Mouse (Mus musculus): ENCODE data around the gene Nfe2. TPM values are rescaled to one million over a fixed set of nuclear protein-coding genes. Genes with fewer than 3 reads are reported as not detected.
"Not testable (repeated sequence)": the region's sequence is repeated elsewhere in the genome, so short reads cannot be mapped to it uniquely, and the experiment has no call there.

The Nfe2 gene
- total RNA-seq, 1 experiment from 2014 or later: 112 TPM

DNA sequence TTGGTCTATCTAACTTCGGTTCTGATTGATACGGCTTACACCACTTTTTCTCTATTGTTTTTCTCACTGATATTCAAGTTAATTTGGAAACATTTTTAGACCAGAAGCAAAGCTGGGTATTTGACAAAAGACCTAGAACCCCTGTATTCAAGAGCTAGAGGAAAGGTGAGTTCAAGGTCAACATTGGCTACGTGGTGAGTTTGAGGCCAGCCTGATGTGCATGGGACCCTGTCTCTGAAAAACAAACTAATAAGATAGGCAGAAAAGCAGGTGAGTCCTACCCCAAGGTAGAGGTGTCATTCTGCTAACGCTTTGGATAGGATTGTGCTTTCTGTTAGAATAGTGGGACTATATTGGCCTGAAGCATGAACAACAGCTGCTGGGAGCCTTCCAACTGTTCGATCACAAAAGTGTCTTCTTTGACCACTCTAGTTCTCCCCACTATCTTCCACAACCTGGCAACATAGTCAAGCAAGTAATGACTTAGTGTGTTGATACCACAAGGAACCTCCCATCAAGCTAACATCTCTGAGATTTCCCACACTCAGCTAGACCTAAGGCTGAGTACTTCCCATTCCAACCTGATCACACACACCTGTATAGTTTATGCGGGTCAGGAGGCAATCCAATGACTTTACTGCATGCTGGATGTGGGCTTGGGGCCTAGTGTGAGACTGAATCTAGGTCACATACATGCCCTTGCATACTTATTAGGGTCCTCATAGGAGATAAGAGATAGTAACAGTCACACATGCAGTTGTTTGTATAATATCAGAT lies 1.8 kb downstream of the Nfe2 start:
- ATAC-seq (replicated peaks; ENCODE audit: insufficient number of reproducible peaks, low FRiP score, low TSS enrichment, poor library complexity, severe bottlenecking): no peak

DNA sequence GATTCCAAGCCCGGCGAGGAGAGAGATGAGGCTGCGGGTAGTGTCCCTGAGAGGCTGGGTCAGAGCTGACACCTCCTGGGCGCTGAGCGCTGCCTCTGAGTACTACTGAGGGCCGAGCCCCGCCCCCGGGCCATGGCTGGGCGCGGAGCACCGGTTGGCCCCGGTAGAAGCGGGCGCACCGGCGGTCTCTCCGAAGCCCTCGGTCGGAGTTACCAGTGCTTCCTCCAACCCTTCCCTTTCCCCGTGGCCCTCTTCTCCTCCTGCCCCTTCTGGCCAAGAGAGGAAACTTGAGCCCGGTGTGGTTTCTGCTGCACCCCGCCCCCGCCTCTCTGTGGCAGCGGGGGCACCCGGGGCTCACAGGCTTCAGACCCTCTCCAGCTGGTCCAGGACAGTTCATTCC lies 3.0 kb downstream of the Nfe2 start:
- peak; percentile 30 for ATAC-seq (replicated peaks; ENCODE audit: insufficient number of reproducible peaks, low FRiP score, low TSS enrichment, poor library complexity, severe bottlenecking)

DNA sequence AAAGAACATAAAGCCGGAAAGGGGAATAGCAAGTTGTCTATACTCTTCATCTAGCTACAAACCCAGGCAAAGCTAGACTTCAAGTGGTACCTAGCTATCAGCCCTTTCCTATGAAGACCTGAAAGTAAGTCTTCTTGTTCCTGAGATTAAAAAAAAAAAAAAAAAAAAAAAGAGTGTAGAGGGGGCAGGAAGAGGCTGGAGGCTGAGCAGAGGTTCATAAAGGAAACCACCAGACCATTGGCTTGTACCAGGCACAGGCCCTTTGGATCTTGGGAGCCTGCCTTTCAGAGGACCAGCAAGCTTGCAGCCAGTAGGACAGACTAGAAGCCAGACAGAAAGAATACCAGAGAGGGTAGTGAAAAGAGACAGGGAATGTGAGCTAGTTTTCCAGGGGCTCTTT lies 4.9 kb downstream of the Nfe2 start:
- no peak for ATAC-seq (replicated peaks; ENCODE audit: insufficient number of reproducible peaks, low FRiP score, low TSS enrichment, poor library complexity, severe bottlenecking)

DNA sequence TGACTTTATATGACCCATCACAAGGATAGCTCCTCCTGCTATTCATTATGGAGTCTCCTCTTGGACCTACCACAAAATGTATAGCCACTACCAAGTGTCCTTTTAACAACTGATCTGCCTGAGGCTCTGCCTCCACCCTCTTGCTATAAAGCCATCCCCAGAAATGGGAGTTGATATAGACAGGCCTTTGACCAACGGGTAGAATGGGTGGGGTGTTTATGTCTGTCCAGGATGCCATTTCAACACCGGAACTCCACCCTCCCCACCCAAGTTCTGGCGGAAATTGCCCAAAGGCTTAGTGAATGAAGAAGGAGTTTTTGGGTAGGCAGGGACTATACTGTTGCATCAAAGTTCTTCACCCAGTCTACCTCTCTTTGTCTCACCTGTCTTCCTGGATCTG lies 5.5 kb downstream of the Nfe2 start:
- peak; percentile 74 for ATAC-seq (replicated peaks; ENCODE audit: insufficient number of reproducible peaks, low FRiP score, low TSS enrichment, poor library complexity, severe bottlenecking)

DNA sequence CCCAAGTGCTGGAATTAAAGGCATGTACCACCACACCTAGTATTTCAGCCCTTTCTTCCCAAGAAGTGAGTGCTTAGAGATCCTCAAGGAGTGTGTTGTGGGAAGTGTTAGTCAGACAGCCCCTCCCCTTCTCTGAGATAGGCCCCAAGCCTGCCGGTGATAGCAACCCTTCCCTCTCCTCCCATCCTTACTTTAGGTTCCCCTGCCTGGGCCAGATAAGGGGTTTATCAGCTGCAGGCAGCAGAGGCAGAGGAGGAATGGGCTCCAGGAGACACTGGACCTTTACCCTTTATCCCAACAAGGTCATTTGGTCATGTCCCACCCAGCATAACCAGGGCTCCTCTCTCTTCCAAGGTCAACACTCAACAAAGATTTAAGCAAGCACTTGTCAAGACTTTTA lies 6.6 kb downstream of the Nfe2 start:
- no peak for ATAC-seq (replicated peaks; ENCODE audit: insufficient number of reproducible peaks, low FRiP score, low TSS enrichment, poor library complexity, severe bottlenecking)

DNA sequence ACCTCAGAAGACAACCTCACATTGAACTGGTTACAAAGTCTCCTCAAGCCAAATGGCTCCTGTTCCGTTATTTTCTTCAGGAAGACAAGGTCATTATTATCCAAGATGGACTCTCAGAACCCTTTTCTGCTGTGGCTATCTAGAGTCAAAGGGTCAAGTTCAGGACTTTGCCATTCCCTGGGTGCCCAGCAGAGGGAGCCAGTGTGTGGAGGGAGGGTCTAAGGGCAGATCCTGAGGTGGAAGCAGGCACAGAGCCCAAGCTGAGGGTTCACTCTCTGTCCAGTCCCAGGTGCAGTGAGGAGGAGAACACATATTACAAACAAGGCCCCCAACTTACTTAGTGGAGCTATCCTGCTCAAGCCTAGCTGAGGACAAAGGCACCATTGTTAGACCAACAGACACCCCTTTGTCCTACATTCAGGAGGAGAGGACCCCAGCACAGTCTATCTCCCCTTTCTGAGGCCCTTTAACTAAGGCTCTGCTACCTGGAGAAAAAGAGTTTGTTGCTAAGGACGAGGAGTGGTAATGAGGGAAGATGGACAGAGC lies 7.9 kb downstream of the Nfe2 start:
- ATAC-seq (replicated peaks; ENCODE audit: insufficient number of reproducible peaks, low FRiP score, low TSS enrichment, poor library complexity, severe bottlenecking): peak; percentile 73

DNA sequence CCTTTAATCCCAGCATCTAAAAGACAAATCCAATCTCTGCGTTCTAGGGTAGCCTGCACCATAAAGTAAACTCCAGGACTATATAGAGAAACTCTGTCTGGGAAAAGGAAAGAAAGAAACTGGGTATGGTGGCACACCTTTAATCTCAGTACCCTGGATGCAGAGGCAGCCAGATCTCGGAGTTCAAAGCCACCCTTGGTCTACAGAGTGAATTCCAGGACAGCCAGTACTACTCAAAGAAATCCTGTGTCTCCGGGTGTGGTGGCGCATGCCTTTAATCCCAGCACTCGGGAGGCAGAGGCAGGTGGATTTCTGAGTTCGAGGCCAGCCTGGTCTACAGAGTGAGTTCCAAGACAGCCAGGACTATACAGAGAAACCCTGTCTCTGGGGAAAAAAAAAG lies 8.7 kb downstream of the Nfe2 start:
- not testable (repeated sequence) for ATAC-seq (replicated peaks; ENCODE audit: insufficient number of reproducible peaks, low FRiP score, low TSS enrichment, poor library complexity, severe bottlenecking)

DNA sequence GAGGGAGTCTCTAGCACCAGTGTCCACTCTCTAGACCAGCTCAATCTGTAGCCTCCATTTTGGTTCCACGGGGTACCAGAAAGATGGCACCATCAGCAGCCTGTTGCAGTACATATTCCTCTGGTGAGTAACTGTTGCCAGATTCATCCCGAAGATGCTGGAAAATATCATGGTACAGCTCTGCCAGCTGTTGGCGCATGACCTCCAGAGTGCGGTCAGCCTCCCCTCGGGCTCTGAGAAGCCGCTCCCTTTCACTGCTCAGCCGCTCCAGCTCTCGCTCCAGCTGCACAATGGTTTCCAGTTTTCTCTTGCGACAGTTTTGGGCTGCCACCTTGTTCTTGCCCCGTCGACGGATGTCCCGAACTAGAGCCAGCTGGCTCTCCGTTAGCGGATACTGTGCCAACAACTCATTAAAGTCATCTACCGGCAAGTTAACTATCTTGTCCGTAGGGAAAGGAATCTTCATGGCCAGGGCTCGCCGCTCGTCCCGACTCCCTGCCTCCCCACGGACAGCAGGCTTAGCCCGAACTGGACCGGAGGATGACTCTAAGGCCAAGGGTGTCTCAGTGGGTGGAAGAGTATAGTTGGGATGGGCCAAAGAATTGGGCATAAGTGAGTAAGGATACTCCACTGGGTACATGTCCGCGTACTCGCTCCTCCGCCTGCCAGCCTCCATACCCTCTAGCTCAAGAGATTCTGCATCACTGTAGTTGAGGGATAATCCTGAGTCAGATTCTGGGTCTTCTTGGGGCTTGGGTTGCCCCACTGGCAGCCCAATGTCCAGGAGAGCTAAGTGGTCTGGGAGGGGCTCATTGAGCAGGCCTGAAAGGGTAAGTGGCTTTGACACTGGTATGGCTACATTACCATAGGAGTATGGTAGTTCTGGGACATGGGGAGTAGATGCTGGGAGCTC lies 9.5 kb downstream of the Nfe2 start:
- no peak for ATAC-seq (replicated peaks; ENCODE audit: insufficient number of reproducible peaks, low FRiP score, low TSS enrichment, poor library complexity, severe bottlenecking)

DNA sequence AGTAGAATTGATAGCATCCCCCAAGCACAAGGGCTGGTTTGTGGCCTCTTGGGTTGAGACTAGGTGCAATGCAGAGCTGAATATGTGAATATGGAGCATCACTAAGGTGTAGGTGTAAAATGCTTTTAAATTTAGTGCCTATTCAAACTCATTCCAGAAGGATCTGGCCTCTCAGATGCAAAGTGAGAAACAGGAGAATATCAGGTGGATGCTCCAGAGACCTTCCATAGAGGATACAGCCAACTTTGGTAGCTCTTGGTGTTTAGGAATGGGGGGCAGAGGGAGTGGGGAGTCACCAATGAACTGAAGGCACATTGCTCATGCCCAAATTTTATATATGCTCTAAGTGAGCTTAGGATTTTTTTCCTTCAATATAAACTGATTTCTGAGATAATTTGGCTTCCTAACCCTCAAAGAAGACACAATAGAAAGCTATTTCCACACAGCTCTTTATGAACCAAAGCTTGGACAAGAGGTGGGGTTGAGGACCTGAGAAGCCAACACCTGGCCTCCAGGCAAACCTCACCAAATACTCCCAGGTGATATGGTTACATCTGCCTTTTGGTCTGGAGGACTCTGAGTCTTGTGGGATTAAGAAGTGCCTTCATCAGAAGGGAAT lies 10.3 kb downstream of the Nfe2 start:
- no peak for ATAC-seq (replicated peaks; ENCODE audit: insufficient number of reproducible peaks, low FRiP score, low TSS enrichment, poor library complexity, severe bottlenecking)

DNA sequence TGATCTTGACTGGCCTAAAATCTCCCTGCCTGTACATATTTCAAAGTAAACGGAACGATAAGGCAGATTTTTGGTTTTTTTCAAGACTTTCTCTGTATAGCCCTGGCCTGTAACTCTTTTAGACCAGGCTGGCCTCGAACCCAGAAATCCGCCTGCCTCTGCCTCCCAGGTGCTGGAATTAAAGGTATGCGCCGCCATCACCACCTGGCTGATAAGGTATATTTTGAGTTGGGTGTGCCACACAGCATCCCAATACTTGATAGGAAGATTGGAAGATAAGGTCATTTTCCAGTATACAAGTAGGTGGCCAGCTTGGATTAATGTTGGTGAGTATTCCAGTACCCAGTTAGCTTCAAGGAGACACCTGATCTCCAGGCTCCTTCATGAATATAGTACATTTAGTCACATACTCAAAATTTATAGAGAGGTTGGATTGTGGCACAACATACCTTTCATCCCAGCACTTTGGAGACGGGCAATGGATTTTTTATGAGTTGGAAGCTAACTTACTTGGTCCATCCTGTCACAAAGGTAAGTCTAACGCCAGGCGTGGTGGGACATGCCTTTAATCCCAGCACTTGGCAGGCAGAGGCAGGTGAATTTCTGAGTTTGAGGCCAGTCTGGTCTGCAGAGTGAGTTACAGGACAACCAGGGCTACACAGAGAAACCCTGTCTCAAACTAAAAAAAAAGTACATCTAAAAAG lies 11.0 kb downstream of the Nfe2 start:
- no peak for ATAC-seq (replicated peaks; ENCODE audit: insufficient number of reproducible peaks, low FRiP score, low TSS enrichment, poor library complexity, severe bottlenecking)

DNA sequence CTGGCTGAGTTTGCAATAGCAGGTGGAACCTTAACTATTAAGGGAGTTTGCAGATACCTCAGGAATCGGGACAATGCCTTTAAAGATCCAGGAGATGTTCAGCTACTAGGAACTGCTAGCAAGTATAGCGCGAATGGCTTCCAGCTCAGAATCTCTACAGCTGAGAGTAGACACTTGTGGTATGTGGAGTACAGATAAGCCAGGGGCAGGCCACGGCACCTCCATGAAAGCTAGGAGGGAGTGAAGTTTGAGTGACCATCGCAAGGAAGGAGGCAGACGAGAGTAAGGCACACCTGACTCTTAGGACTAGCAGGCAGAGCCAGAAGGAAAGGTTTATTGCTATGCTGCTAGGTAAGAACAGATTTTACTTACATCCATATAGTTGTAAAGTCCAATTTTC lies 12.6 kb downstream of the Nfe2 start:
- no peak for ATAC-seq (replicated peaks; ENCODE audit: insufficient number of reproducible peaks, low FRiP score, low TSS enrichment, poor library complexity, severe bottlenecking)

DNA sequence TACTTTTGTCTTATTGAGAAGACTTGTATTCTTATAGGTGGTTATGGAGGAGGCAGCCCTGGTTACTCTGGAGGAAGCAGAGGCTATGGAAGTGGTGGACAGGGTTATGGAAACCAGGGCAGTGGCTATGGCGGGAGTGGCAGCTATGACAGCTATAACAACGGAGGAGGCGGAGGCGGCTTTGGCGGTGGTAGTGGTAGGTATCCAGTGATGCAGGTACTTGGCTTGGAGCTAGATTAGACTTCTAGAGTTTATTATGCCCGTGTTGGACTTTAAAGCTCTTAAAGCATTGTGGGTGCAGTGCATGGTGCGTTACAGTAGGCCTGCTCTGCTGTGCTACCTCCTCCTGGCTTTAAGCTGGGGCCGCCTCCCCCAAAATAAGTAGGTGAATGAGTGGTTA lies 15.3 kb downstream of the Nfe2 start:
- no peak for ATAC-seq (replicated peaks; ENCODE audit: insufficient number of reproducible peaks, low FRiP score, low TSS enrichment, poor library complexity, severe bottlenecking)

DNA sequence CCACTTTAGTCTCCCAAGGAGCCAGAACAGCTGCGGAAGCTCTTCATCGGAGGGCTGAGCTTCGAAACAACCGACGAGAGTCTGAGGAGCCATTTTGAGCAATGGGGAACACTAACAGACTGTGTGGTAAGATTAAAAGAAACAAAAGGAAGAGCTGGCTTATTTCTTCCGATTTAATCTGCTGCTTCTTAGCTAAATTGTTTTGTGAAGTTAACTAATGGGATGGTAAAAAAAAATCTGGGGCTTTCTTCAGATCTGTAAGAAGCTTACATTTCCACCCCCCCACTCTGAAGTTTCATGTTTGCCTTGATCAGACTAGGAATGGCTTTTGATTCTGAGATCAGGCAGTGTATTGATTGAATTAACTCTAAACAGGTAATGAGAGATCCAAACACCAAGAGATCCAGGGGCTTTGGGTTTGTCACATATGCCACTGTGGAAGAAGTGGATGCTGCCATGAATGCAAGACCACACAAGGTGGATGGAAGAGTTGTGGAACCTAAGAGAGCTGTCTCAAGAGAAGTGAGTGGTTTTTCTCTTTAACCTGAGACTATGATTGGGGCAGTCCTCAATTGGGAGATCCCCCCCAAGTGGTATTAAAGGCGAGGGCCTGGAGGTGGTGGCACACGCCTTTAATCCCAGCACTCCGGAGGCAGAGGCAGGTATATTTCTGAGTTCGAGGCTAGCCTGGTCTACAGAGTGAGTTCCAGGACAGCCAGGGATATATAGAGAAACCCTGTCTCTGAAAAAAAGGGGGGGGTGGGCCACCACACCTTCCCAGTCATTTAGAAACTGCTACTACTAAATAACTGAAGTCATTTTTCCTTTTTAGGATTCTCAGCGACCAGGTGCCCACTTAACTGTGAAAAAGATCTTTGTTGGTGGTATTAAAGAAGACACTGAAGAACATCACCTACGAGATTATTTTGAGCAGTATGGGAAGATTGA lies 16.9 kb downstream of the Nfe2 start:
- ATAC-seq (replicated peaks; ENCODE audit: insufficient number of reproducible peaks, low FRiP score, low TSS enrichment, poor library complexity, severe bottlenecking): not testable (repeated sequence)

DNA sequence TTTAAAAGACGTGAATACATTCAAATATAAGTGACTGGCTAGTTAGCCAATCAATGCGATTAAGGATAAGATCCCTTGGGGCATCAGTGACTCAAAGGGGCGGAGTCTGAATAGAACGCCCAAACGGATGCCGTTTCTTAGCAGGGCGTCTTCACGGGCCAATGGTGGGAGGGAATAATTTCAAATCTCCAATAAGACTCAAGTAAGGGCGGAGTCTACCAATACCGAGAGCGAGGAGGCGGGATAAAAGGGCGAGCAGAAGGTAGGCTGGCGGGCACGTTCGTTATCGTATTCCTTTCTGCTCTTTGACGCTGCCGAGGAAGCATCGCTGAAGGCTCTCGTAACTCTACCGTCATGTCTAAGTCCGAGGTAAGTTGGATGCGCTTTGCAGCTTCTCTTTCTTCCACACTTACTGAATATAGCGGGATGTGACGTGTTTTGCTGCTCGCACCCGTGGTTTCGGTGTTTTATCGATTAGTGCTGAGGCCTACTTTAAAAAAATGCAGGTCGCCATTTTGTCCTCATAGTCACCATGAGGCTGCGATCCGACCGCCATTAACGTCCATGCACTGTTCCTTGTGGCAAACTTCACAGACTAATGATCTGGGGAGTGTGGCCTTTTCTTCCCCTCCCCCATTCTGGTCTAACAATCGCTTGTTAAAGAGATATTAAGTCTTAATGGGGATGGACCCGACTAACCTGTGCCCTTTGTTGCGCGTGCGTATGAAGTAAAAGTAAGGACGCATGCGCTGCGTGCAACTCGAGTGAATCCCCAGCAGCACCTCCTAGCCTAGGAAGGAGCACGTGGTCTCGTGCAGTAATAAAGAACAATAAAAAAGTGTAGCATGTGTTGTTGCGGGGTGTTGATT lies 17.8 kb downstream of the Nfe2 start, which contains the start of gene Hnrnpa1:
Gene Hnrnpa1 (plus strand): TSS at position 273 of the 869 bp plus-strand sequence.
- ATAC-seq (replicated peaks; ENCODE audit: insufficient number of reproducible peaks, low FRiP score, low TSS enrichment, poor library complexity, severe bottlenecking): peak; percentile 90

DNA sequence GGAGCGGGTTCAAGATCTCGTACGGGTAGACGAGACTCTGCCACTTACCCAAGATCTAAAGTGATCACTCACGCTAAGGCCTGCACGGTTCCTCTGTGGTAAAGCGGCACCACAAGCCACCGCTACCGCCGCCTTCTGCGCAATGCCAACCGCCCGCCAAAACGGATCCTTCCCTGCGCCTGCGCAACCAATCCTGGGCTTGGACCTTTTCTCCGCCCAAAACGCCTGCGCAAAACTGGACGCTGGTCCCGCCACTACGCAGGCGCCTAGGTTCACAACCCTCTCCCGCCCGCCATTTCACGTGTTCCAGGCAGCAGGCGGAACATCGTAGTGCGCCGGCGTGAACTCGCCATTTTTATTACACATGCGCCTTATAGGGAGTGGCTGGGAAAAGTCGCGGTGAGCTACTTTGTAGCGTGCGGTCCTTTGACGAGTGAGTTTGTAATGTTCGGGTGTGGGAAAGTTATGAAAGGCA lies 18.5 kb downstream of the Nfe2 start, which contains the start of gene Cbx5:
Gene Cbx5 (minus strand): TSS at position 132 of the 475 bp plus-strand sequence.
- ATAC-seq (replicated peaks; ENCODE audit: insufficient number of reproducible peaks, low FRiP score, low TSS enrichment, poor library complexity, severe bottlenecking): peak; percentile 78

DNA sequence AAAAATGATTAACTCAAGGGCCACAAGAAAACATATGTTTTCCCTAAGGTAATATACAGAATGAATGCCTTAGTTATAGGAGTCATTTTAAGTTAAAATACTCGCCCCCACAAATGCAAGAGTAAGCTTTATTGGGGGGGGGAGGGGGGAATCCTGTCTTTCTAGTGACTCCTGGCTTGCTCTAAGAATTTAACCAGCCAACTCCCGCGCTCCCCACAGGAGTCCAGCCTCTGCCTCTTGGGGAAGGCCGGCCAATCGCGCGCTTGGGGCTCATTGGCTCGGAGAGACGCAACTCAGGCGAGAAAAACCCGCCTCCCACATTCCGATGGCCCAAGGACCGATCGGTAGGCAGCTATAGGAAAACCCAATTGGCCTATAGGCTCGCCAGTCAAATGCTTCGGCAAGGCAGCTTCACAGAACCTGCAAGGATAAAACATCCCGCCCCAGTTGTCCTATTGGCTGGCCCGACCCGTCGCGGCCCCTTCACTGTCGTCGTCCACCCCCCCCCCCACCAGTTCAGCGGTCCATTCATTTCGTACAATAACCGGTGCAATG lies 19.0 kb downstream of the Nfe2 start:
- peak; percentile 77 for ATAC-seq (replicated peaks; ENCODE audit: insufficient number of reproducible peaks, low FRiP score, low TSS enrichment, poor library complexity, severe bottlenecking)

Measured in monocyte, adult 5-6 weeks (primary cell).